Mouse (Mus musculus): Measurements from ENCODE around the gene Rad52. TPM values are rescaled to one million over a fixed set of nuclear protein-coding genes. Genes with fewer than 3 reads are reported as not detected.

The Rad52 gene
- polyA plus RNA-seq, 1 experiment from 2014 or later: 25.6 TPM

Other genes with a start within 250 kb of the Rad52 start
- 27.6 and 28.2 TPM in 2 replicates for gene Erc1, start 54.5 kb upstream of the Rad52 start, polyA plus RNA-seq (2014; fragmentation: Nextera tagmentation; extraction: Ambion mirVana)
- gene Wnk1, start 136.0 kb downstream of the Rad52 start, polyA plus RNA-seq (2014; fragmentation: Nextera tagmentation; extraction: Ambion mirVana): 52.6 and 63.6 TPM in 2 replicates
- not detected in 2 replicates for gene Ninj2, start 190.7 kb downstream of the Rad52 start, polyA plus RNA-seq (2014; fragmentation: Nextera tagmentation; extraction: Ambion mirVana)